Mouse (Mus musculus) frontal cortex, adult 2 months (tissue): ENCODE results near the gene Fbxw8. TPM values are rescaled to one million over a fixed set of nuclear protein-coding genes. Genes with fewer than 3 reads are reported as not detected.

Experiments
- DNase-seq, 2 experiments: peaks; one replicate each; pipeline ENCODE4 v3.0.0; 2022; ENCODE audit warnings: low spot score in 1 of 2; ENCODE audit errors: extremely low spot score in 1 of 2
- polyA plus RNA-seq: library from polyadenylated mRNA; depleted of rRNA; stranded (reverse); fragments of >200 nt; gene quantifications from 2 replicates; pipeline ENCODE4 v1.2.3, GENCODE M21; 2012; rRNA removed

The Fbxw8 gene
- polyA plus RNA-seq, 1 experiment, result 30.2 TPM

DNA sequence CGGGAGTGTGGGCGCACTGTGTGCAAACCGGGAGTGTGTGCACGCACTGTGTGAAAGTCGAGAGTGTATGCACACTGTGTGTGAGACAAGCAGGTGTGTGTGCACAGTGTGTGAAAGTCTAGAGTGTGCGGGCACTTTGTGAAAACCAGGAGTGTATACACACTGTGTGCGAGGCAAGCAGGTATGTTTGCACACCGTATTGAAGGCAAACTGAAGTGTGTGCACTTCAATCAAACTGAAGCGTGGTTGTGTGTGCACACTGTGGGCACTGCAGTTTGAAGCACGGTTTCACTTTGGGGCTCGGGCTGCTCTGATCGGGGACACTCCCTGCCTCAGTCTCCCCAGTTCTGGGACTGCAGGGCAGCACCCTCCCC, 126.2 kb downstream of the Fbxw8 start:
- no peak for DNase-seq

DNA sequence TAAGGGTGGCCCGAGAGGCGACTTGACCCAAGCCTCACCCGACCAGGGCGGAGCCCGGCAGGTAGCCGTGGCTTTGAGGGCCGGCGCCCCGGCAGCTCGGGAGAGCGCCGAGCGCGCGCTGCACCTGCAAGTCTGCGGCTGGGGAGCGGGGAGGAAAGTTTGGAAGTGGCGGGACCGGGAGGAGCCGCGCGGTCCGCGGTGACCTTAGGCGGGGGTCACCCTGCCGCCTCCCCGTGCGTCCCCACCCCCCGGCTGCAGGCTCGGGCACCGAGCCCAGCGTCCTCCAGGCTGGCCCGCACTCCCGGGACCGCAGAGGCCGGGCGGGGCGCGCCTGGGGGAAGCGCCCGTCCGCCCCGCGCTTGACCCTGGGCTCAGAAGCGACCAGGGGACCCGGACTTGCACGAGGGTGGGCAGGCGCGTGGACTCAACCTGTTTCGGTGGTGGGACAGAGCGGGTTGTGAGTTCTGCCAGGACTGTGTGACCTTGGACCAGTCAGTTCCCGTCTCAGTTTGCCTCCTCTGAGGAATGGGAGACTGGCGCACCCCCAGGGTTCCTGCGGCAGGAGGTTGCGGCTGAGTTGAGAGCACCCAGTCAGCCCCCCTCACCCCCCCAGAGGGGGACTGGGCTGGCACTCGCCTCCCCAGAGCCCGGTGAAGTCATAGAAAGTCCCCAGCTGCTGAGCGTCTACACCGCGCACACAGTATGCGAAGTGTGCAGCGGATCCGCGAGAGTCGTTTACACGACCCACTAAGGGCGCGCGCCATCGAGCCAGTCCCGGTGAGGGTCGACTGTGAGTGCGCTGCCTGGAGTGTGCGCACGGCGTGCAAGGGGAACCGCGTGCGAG, 126.9 kb downstream of the Fbxw8 start:
- no peak for DNase-seq

DNA sequence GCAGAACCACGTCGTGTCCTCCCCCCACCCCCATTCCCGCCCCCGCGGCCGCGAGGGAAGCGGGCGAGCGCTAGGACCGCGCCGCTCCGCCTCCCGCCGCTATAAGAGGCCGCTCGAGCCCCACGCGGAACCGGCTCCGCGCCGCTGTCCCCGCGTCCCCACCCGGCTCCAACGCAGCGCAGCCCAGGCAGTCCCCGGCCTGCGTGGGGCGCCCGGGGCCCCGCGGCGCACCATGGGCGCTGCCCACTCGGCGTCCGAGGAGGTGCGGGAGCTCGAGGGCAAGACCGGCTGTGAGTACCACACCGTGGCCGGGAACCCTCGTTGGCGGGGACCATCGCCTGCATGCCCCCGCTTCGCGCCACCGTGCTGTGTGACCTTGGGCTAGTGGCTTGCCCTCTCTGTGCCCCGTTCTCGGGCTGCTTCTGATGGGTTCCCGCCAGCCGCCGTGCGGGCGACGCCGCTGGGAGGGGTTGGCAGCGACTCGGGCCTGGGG, 127.5 kb downstream of the Fbxw8 start, which contains the start of gene Tesc:
Tesc (plus strand) TSS at position 46 of the 493 bp plus-strand sequence.
- DNase-seq, result peak in 1 of 2 experiments; percentile 47

DNA sequence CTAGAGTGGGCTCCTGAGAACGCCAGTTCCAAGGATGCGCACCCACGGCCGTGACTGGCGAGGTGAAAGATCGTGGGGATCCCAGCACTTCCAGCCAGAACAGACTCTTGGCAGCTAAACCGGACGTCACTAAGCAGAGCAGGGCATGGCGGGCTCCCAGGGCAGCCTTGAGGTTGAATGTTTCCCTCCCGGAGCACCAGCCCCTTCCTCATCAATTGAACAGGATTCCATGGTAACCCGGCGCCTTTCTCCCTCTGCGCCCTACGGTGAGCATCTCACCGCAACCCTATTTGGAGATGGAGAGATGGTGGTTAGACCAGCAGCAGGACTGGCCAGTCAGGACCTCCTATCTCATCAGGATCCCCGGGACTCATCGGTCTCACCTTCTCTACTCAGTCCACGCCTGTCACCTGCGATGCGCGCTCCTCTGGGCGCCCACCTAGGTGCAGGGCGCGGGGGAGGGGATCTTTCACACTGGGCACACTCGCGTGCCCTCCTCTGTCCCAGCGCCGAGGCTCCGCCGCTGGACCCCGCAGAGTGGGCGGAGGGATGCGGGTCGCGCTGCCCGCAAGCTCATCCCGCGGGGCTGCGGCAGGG, 128.1 kb downstream of the Fbxw8 start:
- DNase-seq, result no peak

DNA sequence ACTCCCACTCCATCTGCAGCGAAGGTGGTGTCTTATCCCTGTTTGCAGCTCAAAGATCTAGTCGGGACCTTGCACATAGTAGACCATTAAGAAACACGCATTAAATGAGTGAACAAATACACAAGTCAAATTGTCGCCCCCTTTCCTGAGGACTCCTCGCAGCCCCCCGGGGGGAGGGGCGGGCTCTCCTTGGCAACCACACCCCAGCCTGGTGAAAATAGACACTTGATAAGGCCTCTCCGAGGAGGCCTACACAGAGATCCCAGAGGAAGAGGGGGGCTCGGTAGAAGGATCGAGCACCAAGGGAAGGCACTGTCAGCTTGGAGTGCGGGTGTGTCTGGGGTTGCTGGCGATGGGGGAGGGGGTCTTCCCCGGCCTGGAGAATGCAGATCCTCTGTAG, 128.9 kb downstream of the Fbxw8 start:
- no peak for DNase-seq

DNA sequence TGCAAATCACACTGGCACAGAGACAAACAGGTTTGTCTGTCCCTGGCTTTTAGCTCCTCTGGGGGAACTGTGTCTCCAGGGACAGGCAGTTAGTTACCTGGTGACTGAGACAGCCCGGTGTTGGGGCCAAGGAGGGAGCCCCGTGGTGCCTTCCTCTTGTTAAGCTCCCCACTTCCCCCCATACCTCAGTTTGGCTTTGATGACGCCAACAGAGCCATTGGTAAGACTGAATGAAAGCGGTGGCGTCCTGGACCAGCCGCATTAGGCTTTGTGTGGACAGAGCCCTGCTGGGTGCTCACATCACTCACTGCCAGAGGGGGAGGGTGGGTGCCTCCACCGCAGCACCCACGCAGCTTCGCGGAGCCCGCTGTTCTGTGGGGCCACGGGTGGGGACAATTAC, 129.4 kb downstream of the Fbxw8 start:
- DNase-seq, result no peak

DNA sequence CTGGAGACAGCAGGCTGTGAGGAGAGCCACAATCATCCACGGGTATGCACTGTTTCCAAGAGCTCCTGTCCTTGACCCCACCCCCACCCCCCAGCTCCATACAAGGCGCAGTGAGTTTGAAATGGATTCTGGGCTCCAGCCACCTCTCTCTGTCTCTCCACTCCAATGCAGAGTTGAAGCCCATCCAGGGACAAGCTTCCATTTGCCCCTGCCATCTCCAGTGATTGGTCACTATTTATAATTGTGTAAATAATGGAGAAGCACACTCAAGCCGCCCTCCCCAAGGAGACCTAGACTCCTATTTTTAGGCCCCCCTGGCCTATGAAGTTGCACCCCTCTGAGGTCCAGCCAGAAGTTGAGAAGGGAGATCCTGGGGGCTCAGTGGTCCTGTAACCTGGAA, 132.2 kb downstream of the Fbxw8 start:
- DNase-seq, result no peak

DNA sequence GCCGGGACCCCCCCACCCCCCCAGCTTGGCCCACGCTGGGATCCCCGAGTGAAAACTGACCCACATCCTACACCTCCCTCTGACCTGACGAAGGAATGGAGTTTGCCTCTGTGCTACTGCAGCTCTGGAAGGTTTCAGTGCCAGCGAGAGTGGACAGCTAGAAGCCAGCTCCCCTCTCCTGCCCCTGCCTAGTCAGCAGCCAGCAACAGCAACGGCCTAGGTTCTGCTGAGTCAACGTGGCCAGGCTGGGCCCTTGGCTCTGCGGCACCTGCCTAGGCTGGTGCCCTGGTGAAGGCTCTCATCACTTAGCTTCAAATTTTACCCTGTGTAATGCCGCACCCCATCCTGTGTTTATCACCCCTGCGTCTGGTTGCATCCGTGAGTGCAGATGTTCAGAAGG, 135.4 kb downstream of the Fbxw8 start:
- no peak for DNase-seq

DNA sequence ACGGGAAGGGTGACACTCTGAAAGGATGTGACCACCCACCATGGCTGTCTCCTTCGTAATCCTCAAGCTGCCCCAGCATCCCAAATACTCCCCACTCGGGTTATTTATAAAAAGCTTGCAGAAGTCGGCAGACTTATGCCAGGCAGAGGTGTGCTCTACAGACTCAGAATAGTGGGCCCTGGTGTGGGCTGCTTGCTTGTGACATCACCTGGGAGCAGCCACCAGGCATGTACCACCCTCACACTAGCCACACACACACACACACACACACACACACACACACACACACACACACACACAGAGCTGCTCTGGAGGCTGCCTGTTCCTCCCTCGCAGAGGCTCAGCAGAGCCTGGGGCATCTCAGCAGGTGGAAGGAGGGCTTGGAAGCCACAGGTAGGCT, 137.7 kb downstream of the Fbxw8 start:
- no peak for DNase-seq

DNA sequence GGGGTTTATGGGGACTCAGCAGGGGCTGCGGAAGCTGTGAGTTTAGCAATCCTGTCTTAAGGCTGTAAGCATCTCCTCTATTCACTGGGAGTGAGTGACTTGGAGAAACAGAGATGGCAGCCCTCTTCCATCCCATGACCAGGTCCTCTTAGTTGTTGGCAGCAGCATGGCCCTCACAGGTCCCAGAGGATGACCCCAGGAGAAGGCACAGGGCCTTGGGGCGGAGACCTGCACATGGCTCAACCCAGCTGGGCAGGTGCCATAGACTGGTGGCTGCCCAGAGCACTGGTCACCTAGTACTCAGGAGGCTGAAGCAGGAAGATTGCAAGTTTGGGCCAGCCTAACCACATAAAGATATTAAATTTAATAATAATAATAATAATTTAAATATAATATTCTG, 139.6 kb downstream of the Fbxw8 start:
- DNase-seq, result no peak

DNA sequence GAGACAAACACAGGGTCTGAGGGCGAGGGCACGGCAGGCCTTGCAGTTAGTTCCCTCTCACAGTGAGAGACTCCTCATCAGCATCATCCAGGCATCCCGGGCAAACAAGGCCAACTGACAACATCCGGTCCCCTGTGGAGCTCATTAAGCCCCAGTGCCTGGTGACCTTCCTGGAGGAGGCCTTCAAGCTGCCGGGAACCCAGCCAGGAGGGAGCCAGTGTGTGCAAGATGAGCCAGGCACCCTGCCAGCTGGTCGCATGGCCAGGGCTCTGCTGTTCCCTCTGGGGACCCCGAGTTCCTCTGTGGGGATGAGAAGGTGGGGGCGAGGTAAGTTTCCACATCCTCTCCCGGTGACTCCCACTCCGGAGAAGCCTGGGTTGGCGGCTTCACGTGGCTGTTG, 140.2 kb downstream of the Fbxw8 start:
- no peak for DNase-seq

Other genes starting within 250 kb of the Fbxw8 start
- gene Fbxo21, start 178.7 kb downstream of the Fbxw8 start, polyA plus RNA-seq, result 97.4 and 105 TPM in 2 replicates
- gene Tesc, start 127.7 kb downstream of the Fbxw8 start, polyA plus RNA-seq, result 56.2 and 60.6 TPM in 2 replicates
- gene Hrk, start 9.2 kb upstream of the Fbxw8 start, polyA plus RNA-seq, result 17.0 and 22.1 TPM in 2 replicates
- gene Rnft2, start 89.7 kb upstream of the Fbxw8 start, polyA plus RNA-seq, result 58.6 and 59.2 TPM in 2 replicates
- 14.4 and 14.9 TPM in 2 replicates for gene 2410131K14Rik, start 89.8 kb upstream of the Fbxw8 start, polyA plus RNA-seq